Mouse (Mus musculus) ovary, postnatal 14 days (tissue): ENCODE data around the gene Olfr1184.
"Not testable (repeated sequence)": the region's sequence is repeated elsewhere in the genome, so short reads cannot be mapped to it uniquely, and the experiment has no call there.

Experiments used
- DNase-seq: peaks from one replicate; pipeline ENCODE4 v3.0.0; 2022; ENCODE audit warnings: low spot score

Olfr1184 gene

GRCm38 (mm10) chr2:88483298-88483697, at the start of gene Olfr1184:
Gene Olfr1184, plus strand, starts transcription at chr2:88483598.
- DNase-seq = no peak

- DNase-seq = no peak
Observed at GRCm38 (mm10) chr2:88449031-88449430, 34.4 kb upstream of the Olfr1184 start, which contains the start of gene Gm13757. Gene Gm13757, minus strand, starts transcription at chr2:88449131.

- DNase-seq = not testable (repeated sequence)
Observed at GRCm38 (mm10) chr2:88454567-88454966, 28.8 kb upstream of the Olfr1184 start, which contains the start of gene Olfr1183. Gene Olfr1183, plus strand, starts transcription at chr2:88454867.

GRCm38 (mm10) chr2:88493020-88493419, 9.6 kb downstream of the Olfr1184 start, which contains the start of gene Olfr1185-ps1:
Gene Olfr1185-ps1, plus strand, starts transcription at chr2:88493320.
- no peak for DNase-seq

GRCm38 (mm10) chr2:88518251-88518650, 34.9 kb downstream of the Olfr1184 start, which contains the start of gene Olfr1186:
Gene Olfr1186, plus strand, starts transcription at chr2:88518551.
- no peak for DNase-seq

GRCm38 (mm10) chr2:88525720-88526119, 42.3 kb downstream of the Olfr1184 start:
- DNase-seq = no peak
